Mouse (Mus musculus) MEL (cell line): ENCODE results near the gene Trpm8. TPM values are rescaled to one million over a fixed set of nuclear protein-coding genes. Genes with fewer than 3 reads are reported as not detected.

Experiments used
- DNase-seq: peaks from one replicate; pipeline ENCODE4 v3.0.0; 2011; ENCODE audit warnings: low read depth, low spot score
- H3K27ac ChIP-seq: 2 replicates; pipeline ENCODE4 v1.5.1; 2012; ENCODE audit warnings: low read depth, mild to moderate bottlenecking, control low read depth, low read length, moderate library complexity; ENCODE audit not compliant: control insufficient read depth
- H3K27me3 ChIP-seq, 2 experiments: fragments of 150-350 bp in 1 of 2; sonication (generic) in 1 of 2; 2 replicates each; pipeline ENCODE4 v1.6.1; 2012; ENCODE audit warnings: low read length in 2 of 2, mild to moderate bottlenecking in 2 of 2, improper control_type of control experiment in 1 of 2, moderate library complexity in 1 of 2; ENCODE audit not compliant: insufficient read depth in 2 of 2, control insufficient read depth in 1 of 2
- H3K36me3 ChIP-seq, 2 experiments: 2 replicates each; pipeline ENCODE4 v1.6.1; 2012 to 2014; ENCODE audit warnings: low read length in 2 of 2, improper control_type of control experiment in 1 of 2, inconsistent platforms in 1 of 2, mild to moderate bottlenecking in 1 of 2; ENCODE audit not compliant: insufficient read depth in 2 of 2, control insufficient read depth in 1 of 2
- H3K4me1 ChIP-seq, 2 experiments: fragments of 150-350 bp in 1 of 2; sonication (generic) in 1 of 2; 2 replicates each; pipeline ENCODE4 v1.6.1; 2012; ENCODE audit warnings: low read length in 2 of 2, improper control_type of control experiment in 1 of 2, mild to moderate bottlenecking in 1 of 2; ENCODE audit not compliant: insufficient read depth in 2 of 2, control insufficient read depth in 1 of 2
- H3K4me3 ChIP-seq, 2 experiments: fragments of 150-350 bp in 1 of 2; sonication (generic) in 1 of 2; 2 replicates each; pipeline ENCODE4 v1.5.1; 2012; ENCODE audit warnings: low read depth in 2 of 2, low read length in 2 of 2, mild to moderate bottlenecking in 2 of 2, moderate library complexity in 2 of 2, control low read depth in 1 of 2, improper control_type of control experiment in 1 of 2; ENCODE audit not compliant: control insufficient read depth in 1 of 2, insufficient read depth in 1 of 2
- H3K79me2 ChIP-seq: 2 replicates; pipeline ENCODE4 v1.6.1; 2012; ENCODE audit warnings: mild to moderate bottlenecking, low read length, moderate library complexity; ENCODE audit not compliant: control insufficient read depth, poor library complexity, insufficient read depth
- H3K9ac ChIP-seq: 2 replicates; pipeline ENCODE4 v1.6.1; 2012; ENCODE audit warnings: low read depth, mild to moderate bottlenecking, control low read depth, low read length, moderate library complexity; ENCODE audit not compliant: control insufficient read depth, poor library complexity, severe bottlenecking
- H3K9me3 ChIP-seq: fragments of 150-350 bp; sonication (generic); replicated peaks from 2 replicates; pipeline ENCODE4 v1.6.1; 2012; ENCODE audit warnings: mild to moderate bottlenecking, low read length, improper control_type of control experiment, moderate library complexity; ENCODE audit not compliant: insufficient read depth
- BHLHE40 ChIP-seq: IDR thresholded peaks from 2 replicates; pipeline ENCODE4 v1.6.1; 2012; ENCODE audit warnings: low read depth, mild to moderate bottlenecking, inconsistent platforms, low read length, improper control_type of control experiment, borderline replicate concordance
- CTCF ChIP-seq, 3 experiments: IDR thresholded peaks in 2 of 3; conservative IDR thresholded peaks in 1 of 3; 2 replicates each; pipeline ENCODE4 v1.5.1; 2011 to 2012; ENCODE audit warnings: low read length in 3 of 3, low read depth in 2 of 3, mild to moderate bottlenecking in 2 of 3, improper control_type of control experiment in 1 of 3, inconsistent platforms in 1 of 3, mixed read lengths in 1 of 3, moderate library complexity in 1 of 3; ENCODE audit not compliant: control insufficient read depth in 1 of 3, insufficient read depth in 1 of 3, poor library complexity in 1 of 3, severe bottlenecking in 1 of 3
- E2F4 ChIP-seq: IDR thresholded peaks from 2 replicates; pipeline ENCODE4 v1.6.1; 2011; ENCODE audit warnings: low read depth, low read length, improper control_type of control experiment, borderline replicate concordance
- HCFC1 ChIP-seq: IDR thresholded peaks from 2 replicates; pipeline ENCODE4 v1.6.1; 2012; ENCODE audit warnings: low read depth, mild to moderate bottlenecking, inconsistent platforms, low read length, improper control_type of control experiment, moderate library complexity
- JUND ChIP-seq: IDR thresholded peaks from 2 replicates; pipeline ENCODE4 v1.6.1; 2011; ENCODE audit warnings: low read depth, mild to moderate bottlenecking, improper control_type of control experiment, low read length
- MYB ChIP-seq: IDR thresholded peaks from 2 replicates; pipeline ENCODE4 v1.6.1; 2011; ENCODE audit warnings: mild to moderate bottlenecking, low read depth, low read length, improper control_type of control experiment
- SMC3 ChIP-seq: IDR thresholded peaks from 2 replicates; pipeline ENCODE4 v1.6.1; 2011; ENCODE audit warnings: low read depth, low read length, improper control_type of control experiment
- TCF12 ChIP-seq: IDR thresholded peaks from 2 replicates; pipeline ENCODE4 v1.6.1; 2014; ENCODE audit warnings: low read depth, mild to moderate bottlenecking, inconsistent platforms, low read length, improper control_type of control experiment, moderate library complexity
- ZC3H11A ChIP-seq: IDR thresholded peaks from 2 replicates; pipeline ENCODE4 v1.6.1; 2012; ENCODE audit warnings: low read depth, mild to moderate bottlenecking, inconsistent platforms, low read length, improper control_type of control experiment
- ZNF384 ChIP-seq: IDR thresholded peaks from 2 replicates; pipeline ENCODE4 v1.6.1; 2012; ENCODE audit warnings: low read depth, mild to moderate bottlenecking, inconsistent platforms, low read length, improper control_type of control experiment
- polyA plus RNA-seq, 2 experiments: library from polyadenylated mRNA; stranded (reverse) in 1 of 2; unstranded in 1 of 2; fragments of >175 nt in 1 of 2; fragments of >200 nt in 1 of 2; gene quantifications; 2 replicates each; pipeline versions ENCODE4 v1.2.1 to v1.2.4; 2012; ENCODE audit warnings: low replicate concordance in 2 of 2, low read depth in 1 of 2; ENCODE audit not compliant: insufficient read length in 2 of 2, insufficient read depth in 1 of 2, missing spikeins in 1 of 2
- total RNA-seq: library from RNA; depleted of rRNA; stranded (reverse); fragments of 300-350 nt; gene quantifications from 2 replicates; pipeline ENCODE4 v1.2.3, GENCODE M21; 2012

Trpm8 gene
- total and polyA plus RNA-seq, 3 experiments, result not detected

DNA sequence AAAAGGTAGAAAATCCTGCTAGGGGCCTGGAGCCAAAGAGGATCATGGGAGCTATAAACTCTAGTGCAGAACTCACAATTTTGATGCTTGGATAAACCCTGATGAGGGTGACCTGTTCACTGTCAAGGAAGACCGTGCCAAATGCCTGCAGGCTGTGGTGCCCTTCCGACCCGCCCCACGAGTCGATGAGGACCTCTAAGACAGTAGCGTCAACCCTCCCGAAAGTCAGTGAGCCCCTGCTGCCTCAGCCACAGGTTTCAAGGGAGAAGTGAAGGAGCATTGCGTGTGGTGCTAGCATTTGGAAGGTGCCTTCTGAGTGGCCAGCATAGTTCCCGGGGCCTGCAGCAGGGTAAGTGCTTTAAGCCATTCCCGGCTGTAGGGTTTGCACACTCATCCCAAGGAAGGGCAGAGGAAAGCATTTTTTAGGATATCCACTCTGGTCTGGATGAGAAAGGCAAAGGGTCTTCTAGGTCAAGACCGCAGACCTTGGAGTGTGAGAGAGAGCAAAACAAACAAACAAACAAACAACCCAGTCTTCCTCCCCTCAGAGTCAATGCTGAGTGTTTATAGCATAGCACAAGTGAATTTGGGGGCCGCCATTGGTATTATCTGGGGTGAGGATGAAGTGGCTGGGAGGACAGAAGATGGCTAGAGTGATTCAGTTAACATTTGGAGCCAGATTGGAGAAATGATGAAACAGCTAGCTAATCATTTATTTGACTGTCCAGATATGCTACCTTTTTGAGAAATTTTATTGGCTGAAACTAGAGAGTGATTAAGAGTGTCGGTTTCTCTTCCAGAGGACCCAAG, 9.6 kb downstream of the Trpm8 start:
- no peaks in the 10 kb centered on the region for H3K79me2 ChIP-seq
- DNase-seq, result no peak
- no peaks in the 10 kb centered on the region for H3K27me3 ChIP-seq
- no peaks in the 10 kb centered on the region for H3K36me3 ChIP-seq
- no peak for TF ChIP-seq ZNF384
- TF ChIP-seq JUND, result no peak
- TF ChIP-seq MYB, result 0 out of 2 replicates have a peak, but pooled peaks have one; percentile 7
- TF ChIP-seq SMC3, result no peak
- H3K9ac ChIP-seq, result no peak overlapping the region
- H3K4me3 ChIP-seq, result no peak overlapping the region; a peak in 1 of 4 replicates
- H3K27ac ChIP-seq, result no peak overlapping the region
- no peaks in the 10 kb centered on the region for H3K9me3 ChIP-seq
- H3K4me1 ChIP-seq, result no peaks in the 10 kb centered on the region

DNA sequence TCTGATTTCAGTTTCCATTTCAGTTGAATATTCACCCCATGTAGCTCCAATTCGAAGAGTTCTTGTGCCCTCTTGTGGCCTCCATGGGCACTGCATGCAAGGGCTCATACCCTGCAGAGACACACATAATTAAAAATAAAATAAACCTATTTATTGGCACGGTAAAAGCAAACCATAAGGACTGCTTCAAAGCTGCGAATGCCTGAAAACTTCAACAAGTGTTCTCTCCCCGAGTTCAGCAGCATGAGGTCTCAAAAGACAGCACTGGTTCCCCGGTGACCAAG, 10.2 kb downstream of the Trpm8 start:
- peak; percentile 90 for DNase-seq
- H3K4me1 ChIP-seq, result no peaks in the 10 kb centered on the region
- H3K27ac ChIP-seq, result no peak overlapping the region
- no peaks in the 10 kb centered on the region for H3K79me2 ChIP-seq
- no peaks in the 10 kb centered on the region for H3K27me3 ChIP-seq
- H3K4me3 ChIP-seq, result no peak overlapping the region; a peak in 1 of 4 replicates
- H3K36me3 ChIP-seq, result no peaks in the 10 kb centered on the region
- peak; percentile 93 to 98 (median 98) for TF ChIP-seq CTCF (IDR thresholded peaks at IDR 0.05 in 2 of 3, conservative IDR thresholded peaks at IDR 0.05 in 1 of 3; ENCODE audit: control insufficient read depth in 1 of 3, insufficient read depth in 1 of 3, low read depth in 2 of 3, low read length in 3 of 3, poor library complexity in 1 of 3, severe bottlenecking in 1 of 3)
- no peak for TF ChIP-seq HCFC1
- TF ChIP-seq E2F4, result no peak
- 0 out of 2 replicates have a peak, but pooled peaks have one; percentile 26 for TF ChIP-seq BHLHE40
- peak; percentile 10; the same call in 1 of the 2 replicates for TF ChIP-seq JUND
- peak; percentile 92 for TF ChIP-seq SMC3
- peak; percentile 88 for TF ChIP-seq ZC3H11A
- no peak for TF ChIP-seq TCF12
- H3K9me3 ChIP-seq, result no peaks in the 10 kb centered on the region
- no peak overlapping the region for H3K9ac ChIP-seq

DNA sequence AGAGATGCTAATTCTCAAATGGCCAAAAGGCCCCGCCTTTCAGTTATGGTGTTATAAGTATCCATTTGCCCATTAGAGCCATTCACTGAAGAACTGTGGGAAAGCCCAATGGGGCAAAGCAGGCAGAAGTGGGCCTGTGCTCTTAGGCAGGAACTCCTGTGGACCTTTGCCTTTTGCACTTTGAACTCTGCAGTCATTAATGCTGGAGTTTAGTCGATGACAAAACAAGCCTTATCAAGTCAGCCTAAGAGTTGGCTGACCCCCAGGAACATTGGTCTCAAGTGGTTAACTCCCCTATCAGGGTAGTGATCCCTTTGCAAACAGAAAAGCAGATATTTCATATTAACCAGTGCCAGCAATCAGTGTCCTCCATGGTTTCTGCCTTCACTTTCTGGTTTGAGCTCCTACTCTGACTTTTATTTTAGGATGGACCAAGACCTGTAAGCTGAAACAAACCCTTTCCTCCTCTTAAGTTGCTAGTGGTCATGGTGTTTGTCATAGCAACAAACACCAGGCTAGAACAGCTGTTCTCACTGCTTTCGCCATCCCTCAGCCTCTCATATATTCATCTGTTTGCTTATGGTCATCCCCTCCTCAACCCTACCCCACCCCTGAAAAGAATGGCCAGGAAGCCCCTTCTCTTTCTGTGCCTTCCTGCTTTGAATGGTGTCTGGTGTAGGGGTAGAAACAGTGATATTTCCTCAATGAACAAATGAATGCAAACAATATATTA, 10.8 kb downstream of the Trpm8 start:
- Histone ChIP-seq H3K36me3 (no peaks in the 10 kb centered on the region), H3K79me2 (no peaks in the 10 kb centered on the region), H3K27ac (no peak overlapping the region), H3K4me1 (no peaks in the 10 kb centered on the region), H3K27me3 (no peaks in the 10 kb centered on the region), H3K9ac (no peak overlapping the region), H3K4me3 (no peak overlapping the region), H3K9me3 (no peaks in the 10 kb centered on the region)
- no peak for DNase-seq
- TF ChIP-seq ZC3H11A (no peak), JUND (0 out of 2 replicates have a peak, but pooled peaks have one; percentile 1)
- TF ChIP-seq, all 39 proteins: peak for 1
